Mouse (Mus musculus) heart, postnatal 0 days (tissue): ENCODE measurements around the gene Mturn.

ENCODE experiments used
- CTCF ChIP-seq: IDR thresholded peaks from 2 replicates; pipeline ENCODE4 v1.5.1; 2016; ENCODE audit warnings: antibody characterized with exemption, control low read depth, low read depth
- EP300 ChIP-seq: IDR thresholded peaks from 2 replicates; pipeline ENCODE4 v1.6.1; 2016; ENCODE audit warnings: antibody characterized with exemption, low read depth

DNA sequence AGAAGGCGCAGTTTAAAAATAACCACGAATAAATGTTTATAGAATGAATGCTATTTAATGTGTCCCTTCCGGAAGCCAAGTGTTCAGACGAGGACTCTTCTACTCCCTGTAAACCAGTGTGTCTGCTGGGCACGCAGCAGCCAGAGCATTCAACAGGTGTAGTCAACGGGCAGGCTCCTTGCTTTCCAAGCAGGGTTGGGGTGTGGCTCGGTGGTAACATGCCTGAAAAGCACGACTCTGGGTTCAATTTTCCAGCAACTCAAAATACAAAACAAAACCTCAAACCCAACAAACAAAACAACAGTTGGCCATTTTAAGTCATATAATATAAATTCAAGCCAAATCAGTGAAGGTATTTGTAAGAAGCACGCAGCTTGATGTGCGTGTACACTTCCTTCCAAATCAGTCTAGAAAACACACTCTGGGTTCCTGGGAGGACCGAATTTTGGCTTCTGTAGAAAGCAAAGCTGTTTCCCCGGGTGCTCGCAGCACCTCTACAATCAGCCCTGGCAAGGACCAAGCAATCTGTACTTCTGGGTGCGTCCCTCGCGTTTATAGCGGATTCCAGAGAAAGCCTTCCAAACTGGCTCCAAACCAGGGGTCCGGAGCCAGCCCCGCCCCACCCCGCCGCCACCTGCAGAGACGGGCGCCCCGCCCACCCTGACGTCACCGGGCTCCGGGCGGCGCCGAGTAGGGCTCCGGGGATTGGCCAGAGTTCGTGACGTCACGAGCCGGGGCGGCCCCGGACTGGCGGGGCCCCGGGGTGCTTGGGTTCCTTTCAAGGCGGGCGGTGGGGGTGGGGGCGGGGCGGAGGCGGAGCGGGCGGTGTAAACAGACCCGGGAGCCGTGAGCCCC, at the start of gene Mturn:
- no peak for TF ChIP-seq CTCF
- TF ChIP-seq EP300: no peak
